Mouse (Mus musculus) frontal cortex, adult 2 months (tissue): ENCODE data around the gene Lenep. TPM values are rescaled to one million over a fixed set of nuclear protein-coding genes. Genes with fewer than 3 reads are reported as not detected.

Experiments used
- DNase-seq, 2 experiments: peaks; one replicate each; pipeline ENCODE4 v3.0.0; 2022; ENCODE audit warnings: low spot score in 1 of 2; ENCODE audit errors: extremely low spot score in 1 of 2
- polyA plus RNA-seq: library from polyadenylated mRNA; depleted of rRNA; stranded (reverse); fragments of >200 nt; gene quantifications from 2 replicates; pipeline ENCODE4 v1.2.3, GENCODE M21; 2012; rRNA removed

The Lenep gene
- polyA plus RNA-seq, 1 experiment: 6.3 TPM

DNA sequence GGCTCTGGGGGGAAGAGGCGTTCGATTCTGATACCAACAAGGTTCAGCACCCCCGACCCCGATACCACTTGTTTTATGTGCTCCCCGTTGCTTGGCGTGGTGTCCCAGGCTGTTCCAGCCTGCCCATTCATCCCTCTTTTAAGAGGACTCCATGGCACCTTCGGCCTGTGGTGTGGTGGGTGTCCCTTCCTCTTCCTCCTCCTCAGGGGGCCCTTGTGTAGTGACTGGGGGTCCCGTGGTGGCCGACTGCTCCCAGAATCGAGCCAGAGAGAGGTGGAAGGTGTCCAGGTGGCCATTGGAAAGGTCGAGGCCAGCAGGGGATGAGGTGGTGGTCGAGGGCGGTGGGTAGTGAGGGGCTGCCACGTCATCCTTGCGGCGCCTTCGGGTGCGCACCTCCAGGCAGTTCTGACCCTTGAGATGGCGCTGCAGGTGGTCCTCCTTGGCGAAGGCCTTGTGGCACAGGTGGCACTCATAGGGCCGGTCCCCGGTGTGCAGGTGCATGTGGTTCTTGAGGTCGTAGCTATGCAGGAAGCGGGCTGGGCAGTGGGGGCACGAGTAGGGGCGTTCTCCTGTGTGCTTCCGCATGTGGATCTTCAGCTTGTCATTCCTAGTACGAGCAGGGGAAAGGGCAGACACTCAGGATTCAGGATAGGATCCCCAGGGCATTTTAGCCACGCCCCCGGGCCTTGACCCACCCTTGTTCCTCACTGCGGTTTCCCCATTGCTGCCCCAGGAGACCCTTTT, 23.0 kb downstream of the Lenep start:
- DNase-seq: no peak

DNA sequence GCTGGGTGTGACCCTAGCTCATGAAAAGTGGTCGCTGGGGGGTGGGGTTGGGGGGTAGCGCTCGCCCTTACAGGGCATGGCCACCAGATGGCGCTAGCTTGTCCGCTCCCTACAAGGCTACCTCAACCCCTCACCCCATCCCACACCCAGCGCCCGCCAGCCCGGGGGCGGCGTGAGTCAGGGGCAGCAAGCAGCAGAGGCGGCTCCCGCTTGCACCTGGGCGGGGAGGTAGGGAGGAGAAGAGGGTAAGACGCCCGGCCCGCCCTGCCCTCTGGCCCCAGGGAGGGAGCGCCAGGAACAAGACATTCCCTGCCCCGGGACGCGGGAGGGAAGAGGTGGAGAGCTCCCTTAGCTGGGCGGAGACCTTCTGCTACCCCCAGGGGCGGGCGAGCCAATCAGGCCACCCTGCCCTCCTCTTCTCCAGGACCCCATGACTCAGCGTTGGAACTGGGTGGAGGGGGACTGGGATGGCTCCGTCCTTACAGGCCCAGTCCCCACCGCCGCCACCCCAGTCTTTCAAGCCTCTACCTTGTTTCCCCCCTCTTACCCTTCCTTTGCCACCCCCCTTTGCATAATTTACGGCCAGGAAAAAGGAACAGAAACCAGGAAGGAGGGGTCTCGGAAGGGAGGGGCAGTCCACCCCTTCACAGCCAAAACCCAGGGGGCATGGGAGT, 24.1 kb downstream of the Lenep start:
- peak in 1 of 2 experiments; percentile 77 for DNase-seq

DNA sequence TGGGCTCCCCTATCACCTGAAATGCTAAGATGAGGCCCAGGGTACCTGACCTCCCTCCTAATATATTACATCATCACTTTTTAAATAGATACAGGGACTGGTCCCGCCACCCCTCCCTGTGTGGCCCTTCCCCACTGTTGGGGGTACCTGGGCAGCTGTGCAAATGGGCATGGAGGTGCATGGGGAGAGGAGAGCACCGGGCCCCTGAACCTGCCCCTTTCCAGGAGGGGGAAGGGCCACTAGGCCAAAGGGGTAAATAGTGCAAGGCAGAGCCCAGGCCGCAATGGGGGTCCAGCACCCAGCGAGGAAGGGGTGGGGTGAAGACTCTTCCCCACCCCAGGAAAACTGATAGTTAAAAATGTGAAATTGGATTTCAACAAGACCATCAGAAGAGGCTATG, 24.8 kb downstream of the Lenep start:
- DNase-seq: no peak

DNA sequence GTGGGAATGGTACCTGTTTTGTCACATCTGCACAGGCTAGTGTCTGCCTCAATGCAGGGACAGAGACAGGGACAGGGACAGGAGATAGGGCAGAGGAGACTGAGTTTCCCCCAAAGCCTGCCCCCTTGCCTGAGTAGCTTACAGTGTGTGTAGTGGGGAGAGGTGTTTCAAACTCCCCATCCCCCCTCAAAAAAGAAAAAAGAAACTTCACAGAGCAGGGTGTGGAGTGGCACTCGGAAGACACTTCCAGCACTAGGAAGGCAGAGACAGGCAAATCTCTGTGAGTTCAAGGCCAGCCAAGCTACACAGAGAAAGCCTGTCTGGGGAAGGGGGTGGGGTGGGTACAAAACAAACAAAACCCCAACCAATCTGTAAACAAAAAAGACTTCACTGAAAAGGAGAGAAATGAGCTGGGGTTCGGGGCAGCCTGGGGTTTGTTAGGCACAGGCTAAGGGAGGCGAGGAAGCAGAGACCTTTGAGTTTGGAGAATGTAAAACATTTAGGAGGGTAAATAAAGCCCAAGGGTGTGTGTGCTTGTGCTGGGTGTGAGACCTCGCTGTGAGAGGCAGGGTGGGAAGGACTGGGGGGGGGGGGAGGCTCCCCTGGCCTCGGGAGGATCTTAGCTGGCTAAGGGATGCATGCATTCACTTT, 28.9 kb downstream of the Lenep start:
- no peak for DNase-seq

DNA sequence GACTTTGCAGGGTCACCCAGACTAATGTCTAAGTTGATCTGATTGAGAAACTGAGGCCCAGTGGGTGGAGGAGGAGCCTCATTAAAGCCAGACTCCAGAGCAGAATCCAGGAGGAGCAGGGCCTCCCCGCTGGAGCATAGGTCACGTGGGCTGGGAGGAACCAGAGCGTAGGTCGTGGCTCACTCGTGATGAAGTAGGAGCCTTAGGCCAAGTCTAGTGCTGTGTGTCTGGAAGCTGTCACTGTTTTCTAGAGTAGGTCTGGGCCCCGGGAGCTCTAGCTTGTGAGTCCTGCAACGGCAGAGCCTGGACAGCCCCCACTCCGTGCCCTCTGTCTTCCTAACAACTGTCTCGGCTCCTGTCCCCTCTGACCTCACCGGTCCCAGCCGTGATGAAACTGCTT, 35.3 kb downstream of the Lenep start:
- DNase-seq: no peak

DNA sequence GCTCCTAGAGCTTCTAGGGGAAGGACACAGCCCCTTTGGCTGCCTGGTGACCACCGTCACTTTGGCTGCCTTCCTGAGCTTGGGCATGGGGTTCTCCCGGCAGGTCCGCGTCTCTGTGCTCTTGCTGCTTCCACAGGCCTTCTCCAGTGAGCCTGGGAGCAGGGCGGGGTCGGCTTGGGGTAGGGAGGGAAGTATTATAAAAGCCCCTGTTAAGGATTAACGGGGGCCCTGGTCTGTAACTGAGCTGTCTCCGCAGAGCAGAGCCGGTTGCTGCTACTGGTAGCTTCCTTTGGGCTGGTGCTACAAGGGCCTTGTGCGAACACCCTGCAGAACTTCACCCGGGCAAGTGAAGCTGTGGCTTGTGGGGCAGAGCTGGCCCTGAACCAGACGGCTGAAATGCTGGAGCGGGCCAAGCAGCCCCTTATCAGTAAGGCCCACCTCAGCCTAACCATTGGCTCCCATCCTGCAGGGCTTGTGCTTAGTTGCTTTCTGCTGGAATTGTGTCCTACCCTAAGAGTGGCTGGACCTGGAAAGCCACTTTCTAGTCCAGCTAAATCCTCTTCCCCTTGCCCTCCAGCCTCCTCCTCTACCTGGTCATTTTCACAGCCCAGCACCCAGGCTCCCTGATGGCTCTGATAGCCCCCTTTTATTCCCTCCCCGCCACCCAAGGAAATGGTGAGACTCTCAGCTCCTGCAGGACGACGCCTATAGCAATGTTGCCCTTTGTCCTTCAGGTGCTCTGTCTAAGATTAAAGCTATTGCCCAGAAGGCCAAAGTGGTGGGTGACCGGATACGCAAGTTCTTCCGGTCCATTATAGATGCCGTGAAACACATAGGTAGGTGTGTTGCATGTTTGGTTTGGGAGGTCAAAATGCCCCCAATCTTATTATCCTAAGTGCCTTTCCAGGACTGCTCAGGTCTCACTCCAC, 36.8 kb downstream of the Lenep start:
- DNase-seq: no peak

DNA sequence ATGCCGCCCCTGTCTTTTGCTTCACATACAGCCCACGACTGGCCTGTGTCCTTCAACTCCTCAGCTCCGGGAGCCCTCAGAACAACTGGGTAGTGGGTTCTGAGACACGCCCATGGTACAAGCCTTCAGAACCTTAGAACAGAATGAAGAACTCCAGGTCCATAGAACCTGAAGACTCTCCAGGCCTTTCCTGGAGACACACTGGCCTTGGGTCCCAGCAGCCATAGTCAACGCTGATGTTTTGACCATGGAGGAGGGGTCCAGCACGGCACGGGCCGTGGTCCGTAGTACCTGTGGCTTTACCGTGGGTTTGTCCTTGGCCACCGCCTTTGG, 37.5 kb downstream of the Lenep start, which contains the start of gene Dcst1:
TSS of gene Dcst1 (minus strand) at position 101 of the 333 bp plus-strand sequence.
- DNase-seq: no peak

DNA sequence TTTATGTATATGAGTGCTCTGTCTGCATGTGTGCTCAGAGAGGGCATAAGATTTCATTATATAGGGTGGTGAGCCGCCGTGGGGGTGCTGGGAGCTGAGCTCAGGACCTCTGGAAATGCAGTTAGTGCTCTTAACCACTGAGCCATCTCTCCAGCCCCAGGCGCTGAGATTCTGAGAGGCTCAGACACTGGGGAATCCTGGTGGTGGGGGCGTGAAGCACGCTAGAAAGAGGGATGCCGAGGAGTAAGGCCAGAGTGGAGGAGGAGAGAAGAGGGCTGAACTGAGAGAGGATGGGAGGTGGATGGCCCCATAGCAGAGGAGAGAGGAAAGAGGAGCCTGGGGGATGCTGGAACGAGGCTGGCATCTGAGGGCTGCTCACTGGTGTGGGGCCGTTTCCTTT, 38.0 kb downstream of the Lenep start:
- no peak for DNase-seq

DNA sequence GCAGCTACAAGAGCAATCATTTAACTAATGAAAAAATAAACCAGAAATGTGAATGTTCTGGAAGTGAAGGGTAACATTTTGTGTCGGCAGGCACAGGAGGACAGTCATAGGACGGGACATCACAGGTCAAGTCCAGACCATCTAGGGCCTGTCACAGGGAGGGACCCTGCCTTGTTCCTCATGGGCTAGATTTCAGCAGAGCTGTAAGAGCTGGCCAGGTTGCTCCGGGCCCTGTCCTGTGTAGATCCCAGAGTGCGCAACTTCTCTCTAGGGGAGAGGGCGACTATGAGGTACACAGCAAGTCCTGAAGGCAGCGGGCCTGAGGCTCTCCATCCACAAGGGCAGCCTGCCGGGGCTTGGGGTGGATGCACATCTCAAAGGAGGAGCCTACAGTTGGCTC, 40.9 kb downstream of the Lenep start, which contains the start of gene Dcst2:
TSS of gene Dcst2 (plus strand) at position 301 of the 400 bp plus-strand sequence.
- DNase-seq: no peak

DNA sequence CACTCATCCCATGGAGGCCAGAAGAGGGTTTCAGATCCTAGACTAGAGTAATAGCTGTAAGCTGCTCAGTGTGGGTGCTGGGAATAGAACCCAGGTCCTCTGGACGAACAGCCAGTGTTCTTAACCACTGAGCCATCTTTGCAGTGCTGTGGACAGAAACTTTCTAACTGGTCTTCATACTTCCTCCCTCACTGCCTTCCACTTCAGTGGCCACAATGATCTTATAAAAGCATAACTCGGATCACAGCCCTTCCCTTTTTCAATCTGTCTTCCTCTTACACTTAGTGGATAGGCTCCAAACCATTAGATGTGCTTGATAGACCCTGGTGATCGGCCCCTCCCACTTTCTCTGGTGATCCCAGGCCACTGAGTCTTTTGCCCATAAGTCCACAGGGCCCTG, 42.4 kb downstream of the Lenep start:
- no peak for DNase-seq

DNA sequence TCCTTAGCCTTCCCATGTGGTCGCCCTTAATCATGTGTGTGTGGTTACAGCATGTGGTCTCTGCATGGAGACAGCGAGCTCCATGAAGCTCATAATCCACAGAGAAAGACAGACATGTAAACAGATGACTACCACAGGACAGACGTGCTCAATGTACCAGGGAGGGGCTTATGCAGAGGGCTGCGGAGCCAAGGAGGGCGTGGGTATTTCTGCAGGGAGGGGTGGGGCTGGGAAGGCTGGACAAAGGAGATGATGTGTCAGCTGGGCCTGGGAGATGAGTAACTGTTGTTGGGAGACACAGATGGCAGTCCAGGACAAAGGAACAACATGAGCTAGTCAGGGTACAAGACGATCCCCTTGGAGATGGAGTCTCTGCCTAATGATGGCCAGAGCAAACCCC, 43.0 kb downstream of the Lenep start:
- DNase-seq: no peak

DNA sequence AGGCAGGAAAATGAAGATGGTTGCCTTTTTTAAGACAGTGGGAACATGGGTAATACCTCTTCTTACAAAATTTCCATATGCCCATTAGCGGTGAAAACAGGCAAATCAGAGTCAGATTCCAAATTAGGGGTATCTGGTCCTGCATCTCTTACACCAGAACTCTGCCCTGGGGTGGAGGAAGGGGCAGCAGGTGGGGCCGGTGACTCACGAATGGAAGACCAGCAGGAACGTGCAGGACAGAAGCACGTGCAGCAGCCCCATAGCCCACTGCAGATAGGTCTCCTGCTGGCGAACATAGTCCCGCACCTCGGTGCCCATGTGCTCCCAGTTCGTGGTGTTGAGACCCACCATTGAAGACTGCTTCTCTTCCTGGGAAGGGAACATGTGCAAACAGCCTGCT, 46.6 kb downstream of the Lenep start:
- DNase-seq: no peak

DNA sequence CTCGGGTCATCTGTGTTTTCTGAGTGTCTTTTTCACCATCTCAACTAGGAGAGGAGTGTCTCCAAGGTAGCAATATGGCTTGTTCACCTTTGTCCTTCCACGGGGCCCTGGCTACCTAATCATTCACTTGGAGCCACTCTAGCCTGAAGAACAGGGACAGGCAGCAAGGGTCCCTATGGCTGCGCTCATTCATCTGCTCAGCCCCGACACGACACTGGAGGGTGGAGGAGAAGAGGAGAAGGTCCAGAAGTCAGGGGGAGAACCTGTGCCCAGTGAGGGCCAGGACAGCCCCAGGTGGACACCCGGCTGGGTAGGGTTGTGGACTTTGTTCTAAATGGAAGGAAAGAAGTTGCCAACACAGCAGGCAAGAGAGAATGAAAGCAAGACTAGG, 47.1 kb downstream of the Lenep start:
- DNase-seq: no peak

DNA sequence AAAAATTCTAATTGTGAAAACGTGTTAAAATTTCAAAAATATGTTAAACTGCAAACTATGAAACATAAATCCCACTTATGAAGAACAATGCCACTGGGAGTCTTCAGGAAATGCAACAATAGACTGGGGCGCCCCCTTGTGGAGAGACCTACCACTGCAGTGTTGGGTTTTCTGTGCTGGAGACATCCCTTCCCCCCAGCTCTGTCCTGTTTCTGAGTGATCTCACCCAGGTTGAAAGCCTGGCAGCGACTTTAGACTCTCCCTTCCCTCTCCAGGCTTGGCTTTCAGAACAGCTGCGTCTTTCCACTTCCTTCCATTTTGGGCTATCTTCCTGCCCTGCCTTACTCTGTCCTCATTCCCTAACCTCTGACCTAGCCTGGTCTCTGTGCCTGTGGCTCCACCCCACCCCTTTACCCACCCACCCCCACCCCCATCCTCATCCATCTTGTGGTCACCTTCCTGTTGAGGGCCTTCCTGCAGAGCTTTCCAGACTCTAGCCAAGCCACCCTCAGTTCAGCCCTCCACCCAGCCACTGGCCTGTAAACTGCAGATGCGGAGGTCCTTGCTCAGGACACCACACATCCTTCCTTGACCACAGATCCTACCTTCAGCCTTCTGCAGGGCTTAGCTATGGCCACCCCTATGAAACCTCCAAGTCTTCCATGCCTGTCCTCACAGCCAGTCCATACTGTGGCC, 47.6 kb downstream of the Lenep start:
- DNase-seq: peak; percentile 73 to 96

DNA sequence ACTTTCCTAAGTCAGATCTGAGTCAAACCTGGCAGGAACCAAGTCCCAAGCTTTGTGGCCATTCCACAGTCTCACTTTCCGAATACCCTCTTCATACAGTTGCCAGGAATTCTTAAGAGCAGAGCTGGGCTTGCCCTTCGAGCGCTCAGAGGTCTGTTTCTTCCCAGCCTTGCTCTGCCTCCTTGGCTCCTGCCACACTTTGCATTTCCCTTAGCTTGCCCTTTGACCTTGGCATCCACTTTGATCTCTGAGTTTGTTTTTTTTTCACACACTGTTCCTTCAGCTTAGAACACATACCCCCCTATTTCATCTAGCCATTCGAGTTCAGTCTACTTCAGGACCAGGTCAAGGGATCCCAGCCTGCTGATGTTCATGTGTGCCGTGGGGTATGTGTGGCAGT, 51.3 kb downstream of the Lenep start:
- no peak for DNase-seq

Other genes starting within 250 kb of the Lenep start
- gene Hcn3, start 242.6 kb downstream of the Lenep start, polyA plus RNA-seq: 33.3 and 36.8 TPM in 2 replicates
- gene Clk2, start 238.0 kb downstream of the Lenep start, polyA plus RNA-seq: 71.1 and 76.2 TPM in 2 replicates
- 95.7 and 97.7 TPM in 2 replicates for gene Scamp3, start 225.3 kb downstream of the Lenep start, polyA plus RNA-seq
- 77.0 and 78.8 TPM in 2 replicates for gene Fam189b, start 219.7 kb downstream of the Lenep start, polyA plus RNA-seq
- 65.4 and 68.7 TPM in 2 replicates for gene Gba, start 199.9 kb downstream of the Lenep start, polyA plus RNA-seq
- gene Thbs3, start 187.6 kb downstream of the Lenep start, polyA plus RNA-seq: 51.0 and 57.4 TPM in 2 replicates
- 136 and 142 TPM in 2 replicates for gene Mtx1, start 175.7 kb downstream of the Lenep start, polyA plus RNA-seq
- gene Muc1, start 173.7 kb downstream of the Lenep start, polyA plus RNA-seq: 1.1 and 2.1 TPM in 2 replicates
- 53.0 and 66.4 TPM in 2 replicates for gene Krtcap2, start 156.8 kb downstream of the Lenep start, polyA plus RNA-seq
- 96.7 and 99.7 TPM in 2 replicates for gene Trim46, start 156.5 kb downstream of the Lenep start, polyA plus RNA-seq
- gene Dpm3, start 143.4 kb downstream of the Lenep start, polyA plus RNA-seq: 131 and 188 TPM in 2 replicates
- 90.0 and 93.9 TPM in 2 replicates for gene Slc50a1, start 132.2 kb downstream of the Lenep start, polyA plus RNA-seq
- 7.3 and 7.9 TPM in 2 replicates for gene Efna1, start 121.7 kb downstream of the Lenep start, polyA plus RNA-seq
- gene Efna3, start 79.8 kb downstream of the Lenep start, polyA plus RNA-seq: 68.0 and 78.5 TPM in 2 replicates
- 0.76 and 1.2 TPM in 2 replicates for gene Efna4, start 64.8 kb downstream of the Lenep start, polyA plus RNA-seq
- gene Adam15, start 52.8 kb downstream of the Lenep start, polyA plus RNA-seq: 148 and 157 TPM in 2 replicates
- gene Dcst2, start 40.8 kb downstream of the Lenep start, polyA plus RNA-seq: 0.68 and 0.86 TPM in 2 replicates
- 0.08 TPM in 2 replicates for gene Dcst1, start 37.5 kb downstream of the Lenep start, polyA plus RNA-seq
- gene Zbtb7b, start 8.0 kb downstream of the Lenep start, polyA plus RNA-seq: 15.2 and 15.3 TPM in 2 replicates
- 43.7 and 47.7 TPM in 2 replicates for gene Flad1, start 9.1 kb upstream of the Lenep start, polyA plus RNA-seq
- 7.1 TPM in 2 replicates for gene Cks1b, start 15.6 kb upstream of the Lenep start, polyA plus RNA-seq
- gene Shc1, start 15.7 kb upstream of the Lenep start, polyA plus RNA-seq: 18.2 and 18.6 TPM in 2 replicates
- gene Pygo2, start 27.4 kb upstream of the Lenep start, polyA plus RNA-seq: 42.5 and 51.0 TPM in 2 replicates
- 34.8 and 38.9 TPM in 2 replicates for gene Pbxip1, start 33.9 kb upstream of the Lenep start, polyA plus RNA-seq
- gene Pmvk, start 51.7 kb upstream of the Lenep start, polyA plus RNA-seq: 69.0 and 76.7 TPM in 2 replicates
- gene Kcnn3, start 117.4 kb upstream of the Lenep start, polyA plus RNA-seq: 11.4 and 15.8 TPM in 2 replicates